Mouse (Mus musculus) midbrain, embryonic 11.5 days (tissue): Measurements from ENCODE around the gene Teddm1b. TPM values are rescaled to one million over a fixed set of nuclear protein-coding genes. Genes with fewer than 3 reads are reported as not detected.

ENCODE experiments used
- ATAC-seq: fragments of 200-750 bp; cut with Nextera tagmentation; 2 replicates; pipeline ENCODE4 v1.8.0; 2017; ENCODE audit warnings: moderate TSS enrichment, moderate library complexity; ENCODE audit not compliant: low FRiP score
- DNase-seq: peaks from one replicate; pipeline ENCODE4 v3.0.0; 2015; ENCODE audit warnings: low spot score; ENCODE audit errors: missing footprints
- H3K27ac ChIP-seq: fragments of 300-500 bp; sonication (generic); 2 replicates; pipeline ENCODE4 v1.5.1; 2014; ENCODE audit warnings: low read depth, low read length
- H3K27me3 ChIP-seq: fragments of 300-500 bp; sonication (generic); 2 replicates; pipeline ENCODE4 v1.6.1; 2014; ENCODE audit warnings: mild to moderate bottlenecking, low read length, moderate library complexity, mixed read lengths; ENCODE audit not compliant: control insufficient read depth, insufficient read depth
- H3K36me3 ChIP-seq: fragments of 300-500 bp; sonication (generic); 2 replicates; pipeline ENCODE4 v1.6.1; 2014; ENCODE audit warnings: mild to moderate bottlenecking, low read length, moderate library complexity, mixed read lengths; ENCODE audit not compliant: control insufficient read depth, insufficient read depth
- H3K4me1 ChIP-seq: fragments of 300-500 bp; sonication (generic); 2 replicates; pipeline ENCODE4 v1.6.1; 2014; ENCODE audit warnings: low read length; ENCODE audit not compliant: control insufficient read depth, insufficient read depth
- H3K4me2 ChIP-seq: fragments of 300-500 bp; sonication (generic); 2 replicates; pipeline ENCODE4 v1.6.1; 2014; ENCODE audit warnings: mild to moderate bottlenecking, moderate library complexity
- H3K4me3 ChIP-seq: fragments of 300-500 bp; sonication (generic); 2 replicates; pipeline ENCODE4 v1.5.1; 2014; ENCODE audit warnings: low read depth, low read length
- H3K9ac ChIP-seq: fragments of 300-500 bp; sonication (generic); 2 replicates; pipeline ENCODE4 v1.6.1; 2014; ENCODE audit warnings: low read length
- H3K9me3 ChIP-seq: fragments of 300-500 bp; sonication (generic); 2 replicates; pipeline ENCODE4 v1.6.1; 2016; ENCODE audit warnings: low read length; ENCODE audit not compliant: control insufficient read depth
- WGBS: fragments of 180-500 bp; shearing (Covaris S2); extraction: QIAGEN DNeasy Blood & Tissue Kit; methylation state at CpG from one replicate; pipeline ENCODE4 v1.1.7; 2014; 5-methylcytosine and 5-hydroxymethylcytosine counted together
- microRNA-seq: library from miRNA; unstranded; fragments of <30 nt; microRNA quantifications from one replicate; pipeline ENCODE4, GENCODE M21; 2017
- polyA plus RNA-seq: library from polyadenylated mRNA; unstranded; fragments of >200 nt; fragmentation: Nextera tagmentation; extraction: Ambion mirVana; gene quantifications from 2 replicates; pipeline ENCODE4 v1.2.1, GENCODE M21; 2014

Gene Teddm1b
- polyA plus RNA-seq, 1 experiment from 2014 or later = 0.77 TPM

DNA sequence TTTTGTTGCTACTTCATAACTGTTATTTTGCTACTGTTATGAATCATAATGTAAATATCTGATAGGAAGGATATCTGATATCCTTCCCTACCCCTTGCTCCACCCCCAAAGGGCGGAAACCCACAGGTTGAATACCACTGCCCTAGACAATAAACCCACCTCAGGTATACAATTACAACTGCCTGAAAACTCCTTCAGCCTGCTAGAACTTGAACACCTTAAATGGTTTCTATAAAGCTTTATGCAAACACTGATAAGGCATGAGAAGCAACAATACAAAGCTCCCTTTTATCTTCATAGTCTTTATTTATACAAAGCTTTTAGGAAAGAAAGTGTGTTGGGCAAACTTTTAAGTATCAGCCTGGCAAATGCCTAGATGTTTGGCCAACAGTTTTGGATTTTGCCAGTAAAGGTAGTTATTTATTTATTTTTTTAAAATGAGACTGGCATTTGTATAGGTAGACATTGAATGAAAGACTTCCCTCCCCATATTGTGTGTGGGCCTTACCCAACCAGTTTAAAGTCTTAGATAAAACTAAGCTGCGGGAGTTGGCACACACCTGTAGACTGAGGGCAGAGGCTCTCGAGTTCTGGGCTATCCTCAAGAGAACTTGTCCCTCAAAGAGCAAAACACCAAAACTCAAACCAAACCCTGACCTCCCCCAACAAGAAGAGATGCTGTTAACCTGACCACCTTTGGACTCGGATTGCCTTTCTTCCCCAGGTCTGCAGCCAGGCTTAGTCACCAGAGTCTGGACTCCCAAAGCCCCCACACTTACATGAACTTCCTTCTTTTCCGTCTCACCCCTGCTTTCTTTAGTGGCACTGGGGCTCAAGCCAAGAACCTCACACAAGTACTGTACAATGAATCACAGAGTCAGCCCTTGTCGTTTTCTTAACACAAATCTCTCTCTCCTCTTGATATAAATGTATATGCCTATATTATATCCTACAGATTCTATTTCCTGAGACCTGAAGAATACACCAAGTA, 50.5 kb downstream of the Teddm1b start:
- Histone ChIP-seq H3K4me3 (no peak overlapping the region), H3K9me3 (no peaks in the 10 kb centered on the region), H3K36me3 (no peaks in the 10 kb centered on the region), H3K4me1 (no peaks in the 10 kb centered on the region), H3K27ac (no peak overlapping the region), H3K4me2 (no peak overlapping the region), H3K9ac (no peak overlapping the region), H3K27me3 (no peaks in the 10 kb centered on the region)
- DNase-seq = peak; percentile 14
- ATAC-seq = no peak
- 88% methylated on average over 6 of the region's 6 CpGs for WGBS

Small RNA genes within 50 kb of the gene (microRNA-seq; reads per million reads assigned to microRNA genes)
- gene Mir8114 = 44.5 reads per million, percentile 45 among the genes with 10 or more reads in this experiment

Other genes with a start within 250 kb of the Teddm1b start
- 12.7 and 14.1 TPM in 2 replicates for gene Rgs8, start 221.3 kb upstream of the Teddm1b start, polyA plus RNA-seq
- gene Rgs16, start 134.0 kb upstream of the Teddm1b start, polyA plus RNA-seq = 20.3 and 21.6 TPM in 2 replicates
- gene Rnasel, start 124.9 kb upstream of the Teddm1b start, polyA plus RNA-seq = 27.5 and 28.3 TPM in 2 replicates
- gene Rgsl1, start 30.2 kb upstream of the Teddm1b start, polyA plus RNA-seq = not detected in 2 replicates
- gene Teddm1a, start 17.4 kb downstream of the Teddm1b start, polyA plus RNA-seq = not detected in 2 replicates
- gene Glul, start 25.6 kb downstream of the Teddm1b start, polyA plus RNA-seq = 121 and 130 TPM in 2 replicates
- 0.43 and 0.48 TPM in 2 replicates for gene Teddm2, start 25.9 kb downstream of the Teddm1b start, polyA plus RNA-seq